Mouse (Mus musculus): Measurements from ENCODE around the gene Gabrr3.

Gabrr3 gene

GRCm38 (mm10) chr16:59471637-59472278 is 64.6 kb downstream of the Gabrr3 start, which contains the start of gene Riox2:
Gene Riox2, plus strand, starts transcription at chr16:59471775.
- peak; percentile 47 for DNase-seq

GRCm38 (mm10) chr16:59472546-59472945 is 65.4 kb downstream of the Gabrr3 start:
- no peak for DNase-seq

GRCm38 (mm10) chr16:59474788-59475187 is 67.7 kb downstream of the Gabrr3 start:
- DNase-seq = peak; percentile 9

- no peak for DNase-seq
These were observed 70.8 kb downstream of the Gabrr3 start for GRCm38 (mm10) chr16:59477955-59478354.

GRCm38 (mm10) chr16:59487239-59487638 is 80.1 kb downstream of the Gabrr3 start:
- DNase-seq = no peak

- DNase-seq = no peak
These were observed 80.9 kb downstream of the Gabrr3 start for GRCm38 (mm10) chr16:59487975-59488548.

- DNase-seq = no peak
These were observed 86.1 kb downstream of the Gabrr3 start for GRCm38 (mm10) chr16:59493199-59493598.

- DNase-seq = no peak
These were observed 90.8 kb downstream of the Gabrr3 start for GRCm38 (mm10) chr16:59497947-59498346.

GRCm38 (mm10) chr16:59499180-59499579 is 92.0 kb downstream of the Gabrr3 start:
- no peak for DNase-seq

- DNase-seq = no peak
These were observed 102.7 kb downstream of the Gabrr3 start for GRCm38 (mm10) chr16:59509830-59510229.
